Mouse (Mus musculus) R1 (cell line): ENCODE measurements around the gene Fance.
A peak's percentile ranks its signal among the peaks of the same experiment; 100 is the strongest.
"Not testable (repeated sequence)": the region's sequence is repeated elsewhere in the genome, so short reads cannot be mapped to it uniquely, and the experiment has no call there.

Experiments
- DNase-seq: peaks from one replicate; pipeline ENCODE4 v3.0.0-alpha.2; 2018; ENCODE audit warnings: low read depth, low spot score

The Fance gene

DNA sequence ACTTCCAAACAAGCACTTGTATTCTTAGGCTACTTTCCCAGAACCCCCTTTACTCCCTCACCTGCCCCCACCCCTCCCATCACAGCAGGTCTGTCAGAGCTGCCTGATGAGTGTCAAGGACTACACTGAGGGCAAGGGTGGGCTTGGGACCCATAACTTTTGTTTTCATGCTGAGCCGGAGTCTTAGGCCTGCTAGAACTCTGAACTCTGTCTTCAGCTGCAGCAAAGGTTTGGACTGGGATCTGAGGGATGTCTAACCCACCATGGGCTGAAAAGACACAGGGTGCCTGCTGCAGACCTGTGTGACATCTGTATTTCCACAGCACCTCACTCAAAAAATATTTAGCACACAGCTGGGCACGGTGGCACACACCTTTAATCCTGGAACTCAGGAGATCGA, 13.6 kb downstream of the Fance start:
- no peak for DNase-seq

GRCm38 (mm10) chr17:28327673-28328325, 14.5 kb downstream of the Fance start:
- DNase-seq, result no peak

DNA sequence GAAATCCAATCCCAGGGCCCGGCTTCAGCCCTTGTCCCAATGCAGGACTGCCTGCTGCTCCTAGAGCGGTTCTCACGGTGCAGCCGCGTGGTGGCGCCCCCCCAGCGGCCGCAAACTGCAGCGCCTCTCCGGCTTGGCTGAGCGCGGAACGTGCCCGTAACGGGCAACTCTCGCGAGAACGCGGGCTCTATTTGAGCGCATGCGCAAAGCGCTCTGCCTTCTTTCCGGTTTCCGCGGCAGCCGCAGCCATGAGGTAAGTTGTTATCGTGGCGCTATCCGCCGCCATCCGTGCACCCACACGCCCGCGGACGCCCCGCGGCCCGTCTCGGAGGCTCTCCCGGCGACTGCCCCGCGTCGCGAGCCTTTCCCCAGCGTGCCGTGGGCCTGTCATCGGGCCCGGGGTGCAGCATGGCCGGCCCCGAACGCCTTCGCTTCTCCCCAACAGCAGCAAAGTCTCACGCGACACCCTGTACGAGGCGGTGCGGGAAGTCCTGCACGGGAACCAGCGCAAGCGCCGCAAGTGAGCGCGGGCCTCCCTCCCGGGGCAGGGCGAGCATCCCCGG, 15.1 kb downstream of the Fance start, which contains the start of gene Rpl10a:
TSS of gene Rpl10a (plus strand) at position 106 of the 563 bp plus-strand sequence.
- DNase-seq, result peak; percentile 93

DNA sequence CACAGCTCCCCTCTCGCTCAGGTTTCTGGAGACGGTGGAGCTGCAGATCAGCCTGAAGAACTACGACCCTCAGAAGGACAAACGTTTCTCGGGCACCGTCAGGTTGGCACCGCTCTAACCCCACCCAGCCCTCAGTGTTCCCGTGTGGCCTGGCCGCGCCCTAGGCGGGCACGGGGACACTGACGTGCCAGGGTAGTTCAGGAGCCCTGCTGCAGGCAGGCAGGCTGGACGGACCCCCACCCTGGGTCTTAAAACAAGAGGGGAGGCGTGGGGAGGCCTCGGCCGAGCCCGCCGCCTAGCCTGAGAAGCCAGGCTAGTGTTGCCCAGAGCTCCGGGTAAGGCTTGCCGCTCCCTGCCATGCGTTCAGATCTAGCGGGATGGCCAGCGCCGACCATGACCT, 15.6 kb downstream of the Fance start:
- no peak for DNase-seq

DNA sequence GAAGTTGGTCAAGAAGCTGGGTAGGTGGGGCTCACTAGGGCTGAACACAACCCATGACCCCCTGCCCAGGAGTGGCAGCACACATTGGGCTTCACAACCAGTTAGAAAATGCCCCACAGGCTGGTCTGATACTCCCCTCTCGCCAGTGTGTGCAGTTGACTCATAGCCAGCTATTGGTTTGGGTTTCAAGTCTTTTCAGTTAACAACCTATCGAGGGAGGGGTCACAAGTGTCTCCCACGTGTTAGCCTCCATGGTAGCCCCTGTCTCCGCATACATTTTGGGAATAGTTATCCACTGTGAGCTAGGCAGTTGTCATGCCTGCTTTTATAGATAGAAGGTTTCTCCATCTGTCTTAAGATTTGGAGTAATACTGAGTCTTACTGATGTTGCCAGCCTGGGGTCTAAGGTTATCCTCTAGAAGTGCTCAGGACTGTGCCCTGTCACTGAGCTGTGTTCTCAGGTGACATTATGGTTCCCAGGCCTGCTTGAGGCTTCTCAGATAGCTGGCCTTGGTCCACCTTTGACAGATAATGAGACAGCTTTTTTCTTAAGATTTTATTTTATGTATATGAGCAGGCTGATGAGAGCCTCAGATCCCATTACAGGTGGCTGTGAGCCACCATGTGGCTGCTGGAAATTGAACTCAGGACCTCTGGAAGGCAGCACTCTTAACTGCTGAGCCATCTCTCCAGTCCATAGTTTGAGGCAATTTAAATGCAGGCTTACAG, 16.3 kb downstream of the Fance start:
- peak; percentile 60 for DNase-seq

GRCm38 (mm10) chr17:28330232-28330546, 16.9 kb downstream of the Fance start:
- peak; percentile 28 for DNase-seq

GRCm38 (mm10) chr17:28330590-28330989, 17.3 kb downstream of the Fance start:
- not testable (repeated sequence) for DNase-seq

- peak; percentile 53 for DNase-seq
Measured at GRCm38 (mm10) chr17:28331241-28332112, 18.2 kb downstream of the Fance start.

GRCm38 (mm10) chr17:28332113-28332914, 19.0 kb downstream of the Fance start:
- DNase-seq, result peak; percentile 76

- peak; percentile 39 for DNase-seq
Measured at GRCm38 (mm10) chr17:28332915-28333546, 19.7 kb downstream of the Fance start.

DNA sequence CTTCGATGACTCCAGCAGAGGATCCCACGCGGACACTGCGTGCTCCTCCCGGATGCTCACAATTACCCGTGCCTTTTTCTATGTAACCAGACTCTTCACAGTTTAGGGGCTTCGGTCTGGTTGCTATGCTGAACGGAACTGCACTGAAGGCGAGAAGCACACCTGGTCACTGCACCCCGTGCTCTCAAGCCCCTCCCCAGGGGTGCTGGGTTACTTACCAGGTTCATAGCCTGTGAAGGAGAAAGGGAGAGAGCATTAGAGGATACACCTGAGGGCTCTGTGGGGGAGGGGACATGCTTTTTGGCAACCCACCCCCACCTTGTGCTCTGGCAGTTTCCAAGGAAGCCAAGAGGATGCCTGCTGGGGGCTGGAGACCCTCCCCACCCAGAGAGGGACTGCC, 21.9 kb downstream of the Fance start:
- DNase-seq, result no peak

DNA sequence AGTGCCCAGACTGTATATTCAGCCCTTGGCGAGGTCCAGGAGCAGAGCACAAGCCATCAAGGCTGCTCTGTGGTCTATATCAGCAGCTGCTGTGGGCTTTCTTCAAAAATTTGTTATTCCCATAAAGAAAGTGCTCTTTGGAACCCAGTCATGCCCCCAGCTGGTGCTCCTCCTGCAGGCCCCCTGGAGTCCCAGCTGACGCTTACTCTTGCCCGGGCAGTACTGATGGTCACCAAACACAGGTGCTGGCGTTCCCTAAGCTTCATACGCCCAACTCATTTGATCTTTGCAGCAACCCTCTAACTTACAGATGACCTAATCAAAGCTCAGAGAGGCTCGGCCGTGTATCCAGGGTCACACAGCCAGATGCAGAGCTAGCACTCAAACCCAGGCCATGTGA, 24.2 kb downstream of the Fance start:
- DNase-seq, result no peak

GRCm38 (mm10) chr17:28340578-28340977, 27.3 kb downstream of the Fance start:
- peak; percentile 30 for DNase-seq

DNA sequence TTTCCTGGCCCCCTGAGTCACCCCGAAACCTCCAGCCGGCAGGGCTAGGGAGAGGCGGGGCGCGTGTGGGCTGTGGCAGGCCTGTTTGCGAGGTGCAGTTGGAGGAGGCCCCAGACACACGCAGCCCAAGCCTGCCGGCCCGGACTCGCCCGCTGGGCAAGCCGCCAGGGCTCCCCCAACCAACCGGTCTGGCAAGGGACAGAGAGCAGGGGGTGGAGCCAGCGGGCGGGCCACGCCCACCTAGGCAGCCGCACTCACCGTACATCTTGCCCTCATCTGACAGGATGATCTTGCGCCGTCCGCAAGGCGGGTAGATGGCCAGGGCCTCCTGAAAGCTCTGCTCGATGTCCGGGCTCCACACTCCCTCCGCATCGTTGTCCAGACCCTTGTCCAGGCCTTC, 27.8 kb downstream of the Fance start:
- peak; percentile 77 for DNase-seq

DNA sequence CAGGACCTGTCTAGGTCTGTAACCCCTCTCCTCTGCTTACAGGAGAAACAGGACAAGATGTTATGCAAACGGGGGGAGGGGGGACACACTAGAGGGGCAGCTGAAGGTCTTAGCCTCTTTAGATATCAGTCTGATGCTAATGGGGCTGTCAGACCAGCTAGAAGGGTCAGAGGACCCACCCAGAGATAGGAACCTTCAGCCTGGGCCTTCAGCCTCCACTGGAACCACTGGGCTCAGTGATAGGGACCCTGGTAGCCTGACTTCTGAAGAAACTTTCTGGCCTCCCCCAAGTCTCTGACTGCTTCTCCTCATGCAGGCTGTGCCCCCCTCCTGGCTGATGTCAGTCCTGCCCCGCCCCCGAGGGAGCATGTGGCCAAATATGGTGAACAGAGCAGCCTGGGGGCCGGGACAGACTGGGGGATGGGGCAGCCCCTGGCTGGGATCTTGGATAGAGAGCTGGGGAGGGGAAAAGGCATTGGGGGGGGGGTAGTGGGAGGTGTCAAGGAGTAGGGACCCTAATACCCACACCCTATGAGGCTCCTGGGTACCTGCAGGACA, 30.8 kb downstream of the Fance start:
- DNase-seq, result peak; percentile 40

- DNase-seq, result no peak
Measured at GRCm38 (mm10) chr17:28344670-28345069, 31.4 kb downstream of the Fance start.

DNA sequence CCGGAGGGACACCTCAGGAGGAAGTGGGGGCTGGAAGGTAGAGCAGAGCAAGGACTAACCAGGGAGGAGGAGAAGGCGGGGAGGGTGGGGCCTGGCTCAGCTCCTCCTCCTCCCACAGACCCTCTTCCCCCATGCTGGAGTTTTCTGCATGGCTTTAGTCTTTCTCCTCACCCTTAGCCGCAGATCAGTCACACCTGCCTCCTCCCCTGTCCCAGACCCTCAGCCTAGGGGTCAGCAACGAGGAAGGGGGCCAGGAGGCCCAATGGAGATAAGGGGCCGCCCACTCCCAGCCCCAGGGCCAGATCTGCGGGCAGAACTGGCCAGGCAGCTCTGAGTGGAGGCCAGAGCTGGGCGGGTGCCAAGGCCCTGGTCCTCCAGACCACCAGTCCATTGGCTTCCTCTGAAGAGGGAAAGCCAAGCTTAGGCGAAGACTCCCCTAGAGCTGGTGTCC, 32.0 kb downstream of the Fance start:
- peak; percentile 42 for DNase-seq

GRCm38 (mm10) chr17:28345882-28346281, 32.6 kb downstream of the Fance start:
- no peak for DNase-seq

- no peak for DNase-seq
Measured at GRCm38 (mm10) chr17:28347327-28347726, 34.0 kb downstream of the Fance start.

GRCm38 (mm10) chr17:28348211-28348610, 34.9 kb downstream of the Fance start:
- no peak for DNase-seq
